Mouse (Mus musculus): Measurements from ENCODE around the gene Zdhhc19.

Zdhhc19 gene

GRCm38 (mm10) chr16:32495965-32496364 is at the start of gene Zdhhc19:
Gene Zdhhc19 (plus strand): TSS chr16:32496265.
- no peak for DNase-seq

- DNase-seq: no peak
These were observed 49.4 kb upstream of the Zdhhc19 start for GRCm38 (mm10) chr16:32446563-32447138.

- no peak for DNase-seq
These were observed 46.4 kb upstream of the Zdhhc19 start for GRCm38 (mm10) chr16:32449665-32450064.

GRCm38 (mm10) chr16:32450133-32450532 is 45.9 kb upstream of the Zdhhc19 start:
- no peak for DNase-seq

GRCm38 (mm10) chr16:32453102-32453501 is 43.0 kb upstream of the Zdhhc19 start:
- no peak for DNase-seq

- no peak for DNase-seq
These were observed 41.4 kb upstream of the Zdhhc19 start for GRCm38 (mm10) chr16:32454646-32455045.

GRCm38 (mm10) chr16:32456086-32456485 is 40.0 kb upstream of the Zdhhc19 start:
- DNase-seq: no peak

- no peak for DNase-seq
These were observed 39.3 kb upstream of the Zdhhc19 start for GRCm38 (mm10) chr16:32456761-32457160.

- peak; percentile 89 for DNase-seq
These were observed 38.3 kb upstream of the Zdhhc19 start for GRCm38 (mm10) chr16:32457589-32458386.

- DNase-seq: peak; percentile 9
These were observed 35.5 kb upstream of the Zdhhc19 start for GRCm38 (mm10) chr16:32460518-32460917.

GRCm38 (mm10) chr16:32461713-32462112 is 34.4 kb upstream of the Zdhhc19 start:
- DNase-seq: no peak

GRCm38 (mm10) chr16:32462950-32463349 is 33.1 kb upstream of the Zdhhc19 start:
- DNase-seq: no peak

- no peak for DNase-seq
These were observed 32.6 kb upstream of the Zdhhc19 start for GRCm38 (mm10) chr16:32463426-32463825.

GRCm38 (mm10) chr16:32464908-32465307 is 31.2 kb upstream of the Zdhhc19 start:
- DNase-seq: no peak

GRCm38 (mm10) chr16:32468488-32468887 is 27.6 kb upstream of the Zdhhc19 start:
- DNase-seq: no peak

- DNase-seq: no peak
These were observed 26.5 kb upstream of the Zdhhc19 start for GRCm38 (mm10) chr16:32469404-32470105.

- DNase-seq: no peak
These were observed 23.6 kb upstream of the Zdhhc19 start for GRCm38 (mm10) chr16:32472276-32473015.

- no peak for DNase-seq
These were observed 18.8 kb upstream of the Zdhhc19 start for GRCm38 (mm10) chr16:32477315-32477714.

GRCm38 (mm10) chr16:32479415-32479814 is 16.6 kb upstream of the Zdhhc19 start:
- DNase-seq: no peak

- DNase-seq: no peak
These were observed 11.6 kb upstream of the Zdhhc19 start for GRCm38 (mm10) chr16:32484431-32484871.

- DNase-seq: no peak
These were observed 10.9 kb upstream of the Zdhhc19 start for GRCm38 (mm10) chr16:32485209-32485608.

GRCm38 (mm10) chr16:32486046-32486445 is 10.0 kb upstream of the Zdhhc19 start:
- no peak for DNase-seq

Measured in lung, postnatal 10 days (tissue).